Mouse (Mus musculus): ENCODE data around the gene Cyp2t4. TPM values are rescaled to one million over a fixed set of nuclear protein-coding genes. Genes with fewer than 3 reads are reported as not detected.

Cyp2t4 gene
- polyA plus RNA-seq, 1 experiment from 2014 or later: not detected

DNA sequence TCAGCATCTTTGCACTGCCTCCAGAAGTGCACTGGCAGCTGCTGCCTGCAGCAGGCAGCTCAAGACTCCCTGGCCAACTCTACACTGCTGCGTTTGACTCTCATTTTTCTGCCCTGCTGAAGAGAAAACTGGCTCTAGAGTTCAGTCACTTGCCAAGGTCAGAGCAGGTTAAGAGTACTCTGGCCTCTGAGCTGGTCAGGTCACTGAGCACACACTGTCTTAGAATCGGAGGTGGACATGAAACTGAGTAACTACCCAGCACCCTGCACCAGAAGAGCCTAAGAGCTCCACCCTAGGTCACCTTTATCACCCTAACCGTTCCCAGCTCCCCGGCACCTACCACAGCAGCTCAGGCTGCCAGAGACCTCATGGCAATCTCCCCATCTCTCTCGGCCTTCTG, 32.5 kb downstream of the Cyp2t4 start:
- WGBS: 86% methylated on average over 5 of the region's 5 CpGs
- no peak for ATAC-seq (replicated peaks; ENCODE audit: insufficient number of reproducible peaks, insufficient read depth, low FRiP score, low read depth)
- no peak overlapping the region for H3K27ac ChIP-seq

DNA sequence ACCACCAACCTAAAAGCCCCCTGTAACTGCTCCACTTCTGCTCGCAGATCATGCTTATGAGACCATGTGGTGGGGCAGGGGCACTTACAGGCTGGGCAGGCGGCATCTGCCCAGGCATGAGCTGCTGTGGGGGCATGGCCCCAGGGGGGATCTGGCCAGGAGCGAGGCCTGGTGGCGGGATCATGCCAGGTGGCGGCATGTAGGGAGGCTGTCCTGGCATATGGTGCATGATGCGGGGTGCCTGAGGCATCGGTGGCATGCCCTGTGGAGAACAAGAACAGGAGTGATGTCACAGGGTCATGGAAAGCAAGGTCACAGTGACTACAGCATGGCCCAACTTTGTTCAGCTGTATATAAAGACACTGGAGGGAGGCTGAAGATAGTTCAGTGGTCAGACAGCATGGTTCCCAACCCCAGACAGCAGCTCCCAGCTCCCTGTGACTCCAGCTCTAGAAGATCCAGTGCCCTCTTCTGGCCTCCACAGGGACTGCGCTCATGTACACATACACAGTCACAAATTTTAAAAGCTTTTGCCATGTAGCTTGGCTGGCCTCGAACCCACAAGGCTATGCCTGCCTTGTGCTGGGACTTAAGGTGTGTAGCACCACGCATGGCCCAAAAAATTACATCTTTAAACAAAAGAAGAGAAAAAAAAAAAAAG, 35.9 kb downstream of the Cyp2t4 start:
- 95% methylated on average over 10 of the region's 10 CpGs for WGBS
- H3K4me3 ChIP-seq: no peak overlapping the region
- H3K27me3 ChIP-seq: no peaks in the 10 kb centered on the region
- ATAC-seq (replicated peaks; ENCODE audit: insufficient number of reproducible peaks, insufficient read depth, low FRiP score, low read depth): no peak
- no peak overlapping the region for H3K27ac ChIP-seq
- H3K4me1 ChIP-seq (replicated peaks): peaks cover 10% of the 10 kb centered on the region
- peaks cover 94% of the 10 kb centered on the region for H3K36me3 ChIP-seq
- H3K9me3 ChIP-seq (replicated peaks): no peaks in the 10 kb centered on the region
- no peak overlapping the region for H3K9ac ChIP-seq
- no peak overlapping the region for H3K4me2 ChIP-seq

More for the DNA sequence above, 32.5 kb downstream of the Cyp2t4 start:
- H3K36me3 ChIP-seq: peaks cover 68% of the 10 kb centered on the region
- H3K9ac ChIP-seq: no peak overlapping the region
- H3K4me3 ChIP-seq: no peak overlapping the region
- H3K4me2 ChIP-seq: no peak overlapping the region
- no peaks in the 10 kb centered on the region for H3K9me3 ChIP-seq (replicated peaks)
- H3K27me3 ChIP-seq: no peaks in the 10 kb centered on the region
- H3K4me1 ChIP-seq (replicated peaks): no peaks in the 10 kb centered on the region

GRCm38 (mm10) chr7:27192434-27192833, 38.9 kb downstream of the Cyp2t4 start:
- H3K27ac ChIP-seq: no peak overlapping the region
- no peak overlapping the region for H3K4me3 ChIP-seq
- H3K4me1 ChIP-seq (replicated peaks): peaks cover 26% of the 10 kb centered on the region
- peaks cover 66% of the 10 kb centered on the region for H3K36me3 ChIP-seq
- no peak overlapping the region for H3K9ac ChIP-seq
- ATAC-seq (replicated peaks; ENCODE audit: insufficient number of reproducible peaks, insufficient read depth, low FRiP score, low read depth): no peak
- H3K4me2 ChIP-seq: no peak overlapping the region
- no peaks in the 10 kb centered on the region for H3K27me3 ChIP-seq
- no peaks in the 10 kb centered on the region for H3K9me3 ChIP-seq (replicated peaks)
- WGBS: 89% methylated on average over 5 of the region's 5 CpGs

GRCm38 (mm10) chr7:27193731-27194130, 40.2 kb downstream of the Cyp2t4 start:
- Histone ChIP-seq H3K27me3 (no peaks in the 10 kb centered on the region), H3K36me3 (peaks cover 53% of the 10 kb centered on the region), H3K4me2 (no peak overlapping the region), H3K4me1 (replicated peaks) (peaks cover 26% of the 10 kb centered on the region), H3K9ac (0 out of 2 replicates have a peak overlapping the region, but pooled peaks have one; percentile 13), H3K27ac (no peak overlapping the region), H3K4me3 (no peak overlapping the region), H3K9me3 (replicated peaks) (no peaks in the 10 kb centered on the region)
- ATAC-seq (replicated peaks; ENCODE audit: insufficient number of reproducible peaks, insufficient read depth, low FRiP score, low read depth): no peak
- WGBS: 78% methylated on average over 4 of the region's 4 CpGs

DNA sequence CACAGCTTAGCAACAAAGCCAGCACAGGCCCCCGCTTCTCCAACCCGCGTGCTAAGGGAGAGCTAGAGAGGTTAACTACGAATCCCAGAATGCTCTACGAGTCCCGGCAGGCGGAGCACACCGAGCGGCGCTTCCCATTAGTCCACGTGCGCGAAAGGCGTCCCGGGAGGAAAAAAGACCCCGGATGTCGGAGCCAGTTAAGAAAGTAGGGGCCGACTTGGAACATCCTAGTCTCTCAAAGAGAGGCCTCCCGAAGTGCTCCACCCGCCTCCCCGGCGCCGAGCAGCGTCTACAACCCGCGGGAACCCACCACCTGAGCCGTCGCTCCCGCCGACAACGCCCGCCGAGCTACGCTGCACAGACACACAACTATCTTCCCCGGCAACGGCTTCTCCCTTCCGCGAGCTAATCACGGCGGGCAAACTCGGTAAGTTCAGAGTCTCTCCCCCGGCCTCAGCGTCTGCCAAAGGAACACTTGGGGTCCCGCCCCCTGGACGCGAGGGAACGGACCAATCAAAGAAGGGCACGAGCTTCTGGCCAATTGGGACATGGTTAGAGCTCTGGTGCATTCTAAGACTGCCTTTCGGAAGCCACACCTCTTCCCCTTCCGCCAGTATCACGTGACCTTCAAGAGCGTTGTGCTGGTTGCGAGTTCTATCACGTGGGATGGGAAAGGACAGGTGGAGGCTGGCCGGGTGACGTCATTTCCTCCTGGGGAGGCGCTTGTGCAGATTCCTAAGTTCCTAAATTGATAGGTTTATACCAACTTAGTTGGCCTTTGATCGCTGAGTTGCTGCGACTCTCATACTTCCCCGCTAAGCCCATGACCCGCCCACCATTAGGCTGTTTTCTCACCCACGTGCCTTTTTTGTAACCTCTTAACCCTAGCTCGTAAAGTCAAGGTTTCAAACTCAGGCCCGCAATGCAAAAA, 42.4 kb downstream of the Cyp2t4 start, which contains the start of the genes BC024978 and Snrpa:
Gene BC024978, plus strand, starts transcription at position 101 of the 931 bp plus-strand sequence.
Gene Snrpa, minus strand, starts transcription at position 591 of the 931 bp plus-strand sequence.
- Histone ChIP-seq H3K4me2 (peak within 1 kb of the TSS; percentile 82), H3K36me3 (peaks cover 33% of the 10 kb centered on the region), H3K27me3 (no peaks in the 10 kb centered on the region), H3K9me3 (replicated peaks) (no peaks in the 10 kb centered on the region), H3K4me1 (replicated peaks) (peaks cover 26% of the 10 kb centered on the region), H3K4me3 (peak within 1 kb of the TSS; percentile 81), H3K27ac (peak within 1 kb of the TSS; percentile 99), H3K9ac (peak within 1 kb of the TSS; percentile 90)
- ATAC-seq (replicated peaks; ENCODE audit: insufficient number of reproducible peaks, insufficient read depth, low FRiP score, low read depth): peak; percentile 99
- under 1% methylated on average over 64 of the region's 64 CpGs for WGBS

GRCm38 (mm10) chr7:27197136-27197535, 43.6 kb downstream of the Cyp2t4 start:
- ATAC-seq (replicated peaks; ENCODE audit: insufficient number of reproducible peaks, insufficient read depth, low FRiP score, low read depth): no peak
- Histone ChIP-seq H3K9ac (no peak overlapping the region), H3K36me3 (peaks cover 24% of the 10 kb centered on the region), H3K27me3 (no peaks in the 10 kb centered on the region), H3K4me3 (no peak overlapping the region), H3K4me2 (no peak overlapping the region), H3K9me3 (replicated peaks) (no peaks in the 10 kb centered on the region), H3K4me1 (replicated peaks) (peaks cover 26% of the 10 kb centered on the region), H3K27ac (no peak overlapping the region)
- 87% methylated on average over 2 of the region's 3 CpGs for WGBS

- Histone ChIP-seq H3K9me3 (replicated peaks) (no peaks in the 10 kb centered on the region), H3K4me2 (no peak overlapping the region), H3K27me3 (no peaks in the 10 kb centered on the region), H3K4me3 (no peak overlapping the region), H3K27ac (no peak overlapping the region), H3K4me1 (replicated peaks) (peaks cover 26% of the 10 kb centered on the region), H3K36me3 (peaks cover 24% of the 10 kb centered on the region), H3K9ac (no peak overlapping the region)
- no peak for ATAC-seq (replicated peaks; ENCODE audit: insufficient number of reproducible peaks, insufficient read depth, low FRiP score, low read depth)
- WGBS: 93% methylated on average over 8 of the region's 8 CpGs
These were observed 44.1 kb downstream of the Cyp2t4 start for GRCm38 (mm10) chr7:27197634-27198033.

GRCm38 (mm10) chr7:27198355-27198754, 44.8 kb downstream of the Cyp2t4 start:
- H3K27me3 ChIP-seq: no peaks in the 10 kb centered on the region
- no peak for ATAC-seq (replicated peaks; ENCODE audit: insufficient number of reproducible peaks, insufficient read depth, low FRiP score, low read depth)
- no peak overlapping the region for H3K27ac ChIP-seq
- H3K4me2 ChIP-seq: no peak overlapping the region
- H3K9ac ChIP-seq: no peak overlapping the region
- peaks cover 25% of the 10 kb centered on the region for H3K4me1 ChIP-seq (replicated peaks)
- no peak overlapping the region for H3K4me3 ChIP-seq
- H3K36me3 ChIP-seq: peaks cover 22% of the 10 kb centered on the region
- H3K9me3 ChIP-seq (replicated peaks): no peaks in the 10 kb centered on the region

DNA sequence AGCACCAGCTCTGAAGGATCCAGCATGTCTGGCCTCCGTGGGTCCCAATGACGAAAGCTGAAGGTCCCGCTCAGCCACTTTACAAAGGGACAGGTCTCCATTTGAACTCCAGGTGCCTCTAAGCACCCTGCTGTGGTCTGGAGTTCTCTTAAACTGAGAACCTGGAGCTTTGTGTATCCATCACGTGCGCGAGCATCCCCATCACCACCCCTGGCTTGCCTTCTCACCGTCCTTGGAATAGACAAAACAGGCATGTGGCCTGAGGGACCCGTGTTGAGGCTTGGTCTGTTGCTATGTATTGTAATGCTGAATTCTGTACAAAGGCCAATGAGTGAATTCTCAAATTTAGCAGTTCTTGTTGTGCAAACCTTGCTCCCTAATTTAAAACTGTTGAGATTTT, 45.3 kb downstream of the Cyp2t4 start:
- H3K4me2 ChIP-seq: no peak overlapping the region
- no peak overlapping the region for H3K27ac ChIP-seq
- no peaks in the 10 kb centered on the region for H3K27me3 ChIP-seq
- no peak for ATAC-seq (replicated peaks; ENCODE audit: insufficient number of reproducible peaks, insufficient read depth, low FRiP score, low read depth)
- no peak overlapping the region for H3K4me3 ChIP-seq
- no peak overlapping the region for H3K9ac ChIP-seq
- H3K4me1 ChIP-seq (replicated peaks): peaks cover 20% of the 10 kb centered on the region
- 89% methylated on average over 8 of the region's 8 CpGs for WGBS
- H3K9me3 ChIP-seq (replicated peaks): no peaks in the 10 kb centered on the region
- peaks cover 22% of the 10 kb centered on the region for H3K36me3 ChIP-seq

GRCm38 (mm10) chr7:27203730-27204449, 50.4 kb downstream of the Cyp2t4 start:
- Histone ChIP-seq H3K4me3 (no peak overlapping the region), H3K27ac (no peak overlapping the region), H3K9ac (no peak overlapping the region), H3K4me1 (replicated peaks) (no peaks in the 10 kb centered on the region), H3K36me3 (peaks cover 30% of the 10 kb centered on the region), H3K9me3 (replicated peaks) (no peaks in the 10 kb centered on the region), H3K27me3 (no peaks in the 10 kb centered on the region), H3K4me2 (no peak overlapping the region)
- no peak for ATAC-seq (replicated peaks; ENCODE audit: insufficient number of reproducible peaks, insufficient read depth, low FRiP score, low read depth)
- 89% methylated on average over 8 of the region's 8 CpGs for WGBS
